Mouse (Mus musculus): ENCODE data around the gene Carnmt1.

Carnmt1 gene

GRCm38 (mm10) chr19:18654330-18654729 is 16.2 kb upstream of the Carnmt1 start:
- DNase-seq (ENCODE audit: low read depth, low spot score) = no peak

- no peak for DNase-seq (ENCODE audit: low read depth, low spot score)
These were observed 15.6 kb upstream of the Carnmt1 start for GRCm38 (mm10) chr19:18654984-18655383.

- no peak for DNase-seq (ENCODE audit: low read depth, low spot score)
These were observed 14.6 kb upstream of the Carnmt1 start for GRCm38 (mm10) chr19:18655999-18656398.

- no peak for DNase-seq (ENCODE audit: low read depth, low spot score)
These were observed 12.1 kb upstream of the Carnmt1 start for GRCm38 (mm10) chr19:18658473-18658872.

DNA sequence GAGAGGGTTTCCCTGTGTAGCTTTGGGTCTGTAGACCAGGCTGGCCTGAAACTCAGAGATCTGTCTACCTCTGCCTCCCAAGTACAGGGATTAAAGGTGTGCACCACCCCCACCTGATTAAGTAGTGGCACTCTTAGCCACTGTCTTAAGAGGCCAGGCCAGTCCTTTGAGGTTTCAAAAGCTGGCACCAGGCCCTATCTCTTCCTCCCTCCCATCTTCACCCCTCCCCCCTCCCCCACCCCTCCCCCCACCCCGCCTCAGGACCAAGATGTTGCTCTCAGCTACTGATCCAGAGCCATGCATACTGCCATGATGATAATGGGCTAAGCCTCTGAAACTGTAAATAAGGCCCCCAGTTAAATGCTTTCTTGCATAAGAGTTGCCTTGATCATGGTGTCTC is 11.2 kb upstream of the Carnmt1 start:
- no peak for DNase-seq (ENCODE audit: low read depth, low spot score)

- no peak for DNase-seq (ENCODE audit: low read depth, low spot score)
These were observed 10.1 kb upstream of the Carnmt1 start for GRCm38 (mm10) chr19:18660466-18660865.

- DNase-seq (ENCODE audit: low read depth, low spot score) = no peak
These were observed 8.9 kb upstream of the Carnmt1 start for GRCm38 (mm10) chr19:18661683-18662082.

DNA sequence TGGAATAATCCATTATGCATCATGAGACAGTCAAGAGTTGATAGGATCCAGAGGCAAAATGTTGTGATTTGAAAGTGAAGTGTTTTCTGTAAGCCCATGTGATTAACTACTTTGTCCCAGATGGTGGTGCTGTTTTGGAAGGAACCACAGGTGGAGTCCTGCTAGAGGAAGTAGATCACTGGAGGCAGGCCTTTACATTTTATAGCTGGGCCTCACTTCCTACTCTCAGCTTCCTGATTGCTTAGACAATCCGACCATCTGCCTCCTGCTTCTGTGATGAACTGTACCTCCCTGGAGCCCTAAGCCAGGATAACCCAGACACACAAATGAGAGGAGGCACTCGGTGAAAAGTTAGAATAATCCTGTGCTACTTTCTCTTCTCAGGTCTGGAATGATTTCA is 6.7 kb upstream of the Carnmt1 start:
- no peak for DNase-seq (ENCODE audit: low read depth, low spot score)

- no peak for DNase-seq (ENCODE audit: low read depth, low spot score)
These were observed 3.6 kb upstream of the Carnmt1 start for GRCm38 (mm10) chr19:18666966-18667365.

DNA sequence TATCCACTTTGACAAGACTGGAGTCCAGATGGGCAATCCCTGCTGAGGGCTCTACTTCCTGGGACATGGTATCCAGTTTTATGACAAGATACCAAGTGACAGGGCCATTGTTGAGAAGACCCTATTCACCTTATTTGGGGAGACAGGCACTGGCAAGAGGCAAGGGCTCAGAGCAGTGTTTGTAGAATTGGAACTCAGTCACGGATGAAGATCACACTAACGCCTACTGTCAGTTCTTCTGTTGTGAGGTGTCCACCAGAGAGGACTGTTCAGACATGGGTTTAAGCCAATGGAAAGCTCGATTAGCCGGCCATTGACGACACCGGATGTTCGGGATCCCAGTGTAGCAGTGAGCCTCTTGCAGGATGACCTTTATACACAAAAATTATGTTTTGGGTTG is 1.0 kb upstream of the Carnmt1 start:
- no peak for DNase-seq (ENCODE audit: low read depth, low spot score)

GRCm38 (mm10) chr19:18671056-18671741 is 635 bp downstream of the Carnmt1 start:
- peak; percentile 30 for DNase-seq (ENCODE audit: low read depth, low spot score)

- no peak for DNase-seq (ENCODE audit: low read depth, low spot score)
These were observed 1.9 kb downstream of the Carnmt1 start for GRCm38 (mm10) chr19:18672498-18672897.

GRCm38 (mm10) chr19:18673116-18673515 is 2.6 kb downstream of the Carnmt1 start:
- DNase-seq (ENCODE audit: low read depth, low spot score) = no peak

- no peak for DNase-seq (ENCODE audit: low read depth, low spot score)
These were observed 11.6 kb downstream of the Carnmt1 start for GRCm38 (mm10) chr19:18682142-18682541.

DNA sequence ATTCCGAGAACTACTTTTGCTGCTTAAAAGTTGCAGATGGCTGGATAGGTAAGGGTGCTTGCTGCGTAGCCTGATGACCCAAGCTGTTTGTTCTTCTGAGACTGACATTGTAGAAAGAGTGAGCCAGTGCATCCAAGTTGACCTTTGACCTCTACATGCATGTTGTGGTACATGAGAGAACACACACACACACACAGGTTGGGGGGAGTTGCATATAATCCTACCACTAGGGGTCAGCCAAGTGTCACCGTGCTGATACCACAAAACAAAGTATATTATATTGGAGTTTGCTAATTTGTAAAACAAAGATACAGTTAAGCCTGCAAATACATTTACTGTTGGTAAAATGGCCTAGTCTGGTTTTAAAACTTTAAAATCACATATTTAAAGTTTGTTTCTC is 17.0 kb downstream of the Carnmt1 start:
- peak; percentile 56 for DNase-seq (ENCODE audit: low read depth, low spot score)

- DNase-seq (ENCODE audit: low read depth, low spot score) = no peak
These were observed 21.6 kb downstream of the Carnmt1 start for GRCm38 (mm10) chr19:18692176-18692575.

- DNase-seq (ENCODE audit: low read depth, low spot score) = no peak
These were observed 22.2 kb downstream of the Carnmt1 start for GRCm38 (mm10) chr19:18692768-18693167.

GRCm38 (mm10) chr19:18695116-18695515 is 24.6 kb downstream of the Carnmt1 start:
- no peak for DNase-seq (ENCODE audit: low read depth, low spot score)

DNA sequence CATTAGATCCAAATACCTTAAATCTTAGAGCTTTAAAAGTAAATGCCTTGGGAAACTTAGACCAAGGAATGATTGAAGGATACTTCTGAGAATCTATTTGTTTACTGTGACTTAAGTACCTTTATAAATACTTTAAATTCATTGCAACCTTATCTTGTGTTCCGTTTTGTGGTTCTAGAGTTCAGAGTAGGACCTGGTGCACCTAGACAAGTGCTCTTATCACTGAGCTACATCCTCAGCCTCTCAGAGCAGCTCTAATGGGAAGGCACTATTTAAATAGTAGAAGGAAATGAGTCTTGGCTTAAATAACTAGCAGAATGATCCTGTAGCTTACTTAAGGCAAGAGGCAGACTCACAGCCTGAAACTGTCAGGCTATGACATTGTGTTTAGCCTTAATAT is 25.0 kb downstream of the Carnmt1 start:
- DNase-seq (ENCODE audit: low read depth, low spot score) = no peak

GRCm38 (mm10) chr19:18708101-18708500 is 37.5 kb downstream of the Carnmt1 start:
- no peak for DNase-seq (ENCODE audit: low read depth, low spot score)

- DNase-seq (ENCODE audit: low read depth, low spot score) = no peak
These were observed 40.3 kb downstream of the Carnmt1 start for GRCm38 (mm10) chr19:18710903-18711302.

- no peak for DNase-seq (ENCODE audit: low read depth, low spot score)
These were observed 41.0 kb downstream of the Carnmt1 start for GRCm38 (mm10) chr19:18711589-18711988.

DNA sequence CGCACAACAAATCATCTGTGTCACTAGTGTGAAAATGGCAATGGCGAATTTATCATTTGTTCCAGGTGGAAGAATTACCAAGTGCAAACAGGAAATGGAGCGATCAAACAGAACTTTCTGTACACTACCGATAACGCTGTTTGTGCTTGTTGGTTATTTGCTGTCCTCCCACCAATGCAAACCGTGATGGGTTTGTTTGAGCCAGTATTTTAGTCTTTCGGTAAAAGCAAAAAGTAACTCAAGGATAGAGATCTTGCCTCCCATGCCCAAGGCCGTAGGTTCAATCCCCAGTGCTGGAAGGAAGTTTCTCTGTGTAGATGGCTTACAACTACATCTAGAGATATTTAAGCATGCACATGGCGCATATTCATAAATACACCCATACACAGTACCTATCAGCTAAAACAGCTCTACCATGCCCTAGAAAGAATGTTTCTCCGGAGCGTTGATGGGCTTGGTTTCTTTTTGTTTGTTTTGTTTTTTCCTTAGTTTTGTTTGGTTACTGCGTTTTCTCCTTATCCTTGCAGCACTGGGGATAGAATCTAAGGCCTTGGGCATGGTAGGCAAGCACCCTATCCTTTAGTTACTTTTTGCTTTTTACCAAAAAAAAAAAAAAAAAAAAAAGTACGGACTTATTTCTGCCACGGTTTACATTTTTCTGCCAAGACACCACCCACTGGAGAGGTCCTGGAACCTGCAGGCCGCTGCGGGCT is 41.7 kb downstream of the Carnmt1 start:
- DNase-seq (ENCODE audit: low read depth, low spot score) = no peak
